Mouse (Mus musculus): ENCODE measurements around the gene Inpp5k.
"Not testable (repeated sequence)": the region's sequence is repeated elsewhere in the genome, so short reads cannot be mapped to it uniquely, and the experiment has no call there.

Inpp5k gene

GRCm38 (mm10) chr11:75678747-75679438 is 48.1 kb downstream of the Inpp5k start, which contains the start of gene Crk:
Gene Crk (plus strand): TSS chr11:75679259.
- DNase-seq (ENCODE audit: low spot score), result peak; percentile 97

GRCm38 (mm10) chr11:75679439-75680171 is 48.8 kb downstream of the Inpp5k start:
- peak; percentile 50 for DNase-seq (ENCODE audit: low spot score)

GRCm38 (mm10) chr11:75684462-75684861 is 53.7 kb downstream of the Inpp5k start:
- DNase-seq (ENCODE audit: low spot score), result no peak

GRCm38 (mm10) chr11:75684956-75685355 is 54.2 kb downstream of the Inpp5k start:
- no peak for DNase-seq (ENCODE audit: low spot score)

GRCm38 (mm10) chr11:75687343-75687993 is 56.7 kb downstream of the Inpp5k start:
- DNase-seq (ENCODE audit: low spot score), result no peak

- no peak for DNase-seq (ENCODE audit: low spot score)
These were observed 57.3 kb downstream of the Inpp5k start for GRCm38 (mm10) chr11:75688132-75688531.

GRCm38 (mm10) chr11:75689977-75690376 is 59.2 kb downstream of the Inpp5k start:
- DNase-seq (ENCODE audit: low spot score), result no peak

- DNase-seq (ENCODE audit: low spot score), result no peak
These were observed 60.3 kb downstream of the Inpp5k start for GRCm38 (mm10) chr11:75691047-75691446.

- DNase-seq (ENCODE audit: low spot score), result no peak
These were observed 62.8 kb downstream of the Inpp5k start for GRCm38 (mm10) chr11:75693570-75693969.

- not testable (repeated sequence) for DNase-seq (ENCODE audit: low spot score)
These were observed 66.7 kb downstream of the Inpp5k start for GRCm38 (mm10) chr11:75697464-75697863.

All from ovary, adult 18-20 months (tissue).